ENCODE assay signal across 10 mouse cellular contexts in the genomic region with DNA sequence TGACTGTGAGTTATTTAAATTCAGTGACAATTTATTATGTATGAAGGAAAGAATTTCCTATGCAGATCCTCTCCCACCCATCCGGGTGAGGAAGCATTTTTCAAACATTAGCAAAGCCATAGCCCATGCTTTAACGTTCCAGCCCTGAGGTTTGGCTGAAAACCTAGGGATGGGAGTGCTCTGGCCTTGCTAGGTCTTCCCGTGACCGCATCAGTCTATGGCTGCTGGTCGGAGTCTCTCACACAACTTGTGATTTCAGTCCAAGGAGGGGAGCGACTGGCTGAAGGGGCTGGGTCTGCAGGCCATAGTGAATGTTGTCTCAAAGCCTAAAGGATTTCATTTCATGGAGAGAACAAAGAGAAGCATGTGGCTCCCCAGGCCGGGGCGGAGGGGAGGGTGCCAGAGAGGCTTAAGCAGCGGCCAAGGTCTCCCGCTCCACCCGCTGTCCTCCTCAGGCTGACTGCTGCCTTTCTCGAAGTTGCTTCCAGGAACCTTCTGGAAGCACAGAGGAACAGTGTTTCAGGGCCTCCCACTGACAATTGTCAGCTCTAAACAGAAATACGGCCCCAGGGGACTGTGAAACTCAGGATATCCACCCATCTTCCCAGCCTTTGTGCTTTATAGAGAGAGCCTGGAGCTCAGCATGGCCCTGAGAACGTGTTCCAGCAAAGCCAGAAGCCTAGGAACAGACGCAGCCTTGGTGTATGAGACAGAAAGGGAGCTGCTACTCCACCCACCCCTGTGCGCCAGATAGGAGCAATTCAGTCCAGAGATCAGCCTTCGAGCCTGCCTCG. TPM values are rescaled to one million over a fixed set of nuclear protein-coding genes. Genes with fewer than 3 reads are reported as not detected.
A peak's percentile ranks its signal among the peaks of the same experiment; 100 is the strongest.
DNase-seq lines count a peak whose midpoint lies in the region; ATAC-seq and TF ChIP-seq lines count a peak whose summit lies in the region.
"Had no signal": no experiment of that assay in that cellular context is flagged by ENCODE, and none has a peak within 500 bp of the region (broad histone marks: within the 10 kb centered on the region; RNA-seq: fewer than 3 reads in every experiment).

No protein-coding gene starts in this region.

- TF ChIP-seq CTCF in intestine, postnatal 0 days (IDR thresholded peaks at IDR 0.05; ENCODE audit: low read depth), result no peak

- peak overlapping the region; percentile 30 for H3K4me2 ChIP-seq in intestine, postnatal 0 days (replicated peaks; ENCODE audit: low read depth)

- H3K27ac ChIP-seq in intestine, postnatal 0 days (ENCODE audit: low read depth, low read length), result peak overlapping the region; percentile 36; the same call in 1 of the 2 replicates

- peaks cover 6% of the 10 kb centered on the region; the same call in 1 of the 2 replicates for H3K36me3 ChIP-seq in intestine, postnatal 0 days (ENCODE audit: control insufficient read depth, insufficient read depth)
- H3K36me3 ChIP-seq: G1E had no signal

- H3K4me1 ChIP-seq in intestine, postnatal 0 days (replicated peaks; ENCODE audit: control insufficient read depth, insufficient read depth, low read length), result peaks cover 10% of the 10 kb centered on the region; the same call in 1 of the 2 replicates

- no peak overlapping the region for H3K9ac ChIP-seq in intestine, postnatal 0 days (ENCODE audit: low read depth, low read length)

- no peak for ATAC-seq in intestine, postnatal 0 days
- ATAC-seq in megakaryocyte progenitor cell, adult 5-6 weeks (replicated peaks; ENCODE audit: poor library complexity), result 0 out of 2 replicates have a peak, but pooled peaks have one; percentile 27

- DNase-seq in layer of hippocampus, postnatal 10 days (ENCODE audit: low spot score in 2 of 2), result peak; percentile 46 to 52
- DNase-seq in layer of hippocampus, adult 9-11 months, result no peak
- peak; percentile 69 to 74 for DNase-seq in cerebellum, postnatal 10 days
- peak; percentile 33 to 48 for DNase-seq in gastrocnemius, postnatal 36 days
- DNase-seq in MN1 (ENCODE audit: low spot score), result no peak
- DNase-seq in adipocyte (ENCODE audit: low spot score), result no peak

- no peaks in the 10 kb centered on the region for H3K9me3 ChIP-seq in intestine, postnatal 0 days (ENCODE audit: control insufficient read depth)
- H3K9me3 ChIP-seq: G1E had no signal

- WGBS in intestine, postnatal 0 days, result 41% methylated on average over 18 of the region's 18 CpGs

- H3K27me3 ChIP-seq in intestine, postnatal 0 days (replicated peaks; ENCODE audit: control insufficient read depth, insufficient read depth, low read length), result no peaks in the 10 kb centered on the region

- no peak overlapping the region for H3K4me3 ChIP-seq in intestine, postnatal 0 days (ENCODE audit: low read depth, low read length)

- intact Hi-C loops in gastrocnemius, postnatal 36 days (cut with DNase I), result loop anchor here (5.0 kb wide), 1 partner anchor 35 kb away; no protein-coding TSS in a partner anchor

RNA-seq across cellular contexts. Expression of gene Gm49361, which starts 38.6 kb away (rescaled TPM):
- total RNA-seq in layer of hippocampus, postnatal 10 days (2021), result not detected
- total RNA-seq in gastrocnemius, postnatal 36 days (2021), result under 1 TPM in 1 of 2 experiments, not detected in 1; 0.74 TPM
- polyA plus RNA-seq in intestine, postnatal 0 days (2015; fragmentation: Nextera tagmentation; extraction: Ambion mirVana), result not detected in 2 replicates
- total RNA-seq in megakaryocyte progenitor cell, adult 5-6 weeks (2015), result not detected in 2 replicates
- not detected in 2 replicates for total RNA-seq in megakaryocyte progenitor cell, adult 5-6 weeks (2017)
- total RNA-seq: G1E; hematopoietic stem cell, adult 5-6 weeks had no signal
- polyA plus RNA-seq: G1E had no signal

RNA-seq across cellular contexts. Expression of gene Xpo4, which starts 42.1 kb away (rescaled TPM):
- 10 to 100 TPM; 15.2 to 15.5 TPM for total RNA-seq in layer of hippocampus, postnatal 10 days (2021)
- 10 to 100 TPM in 1 of 2 experiments, 1 to 10 TPM in 1; 5.3 to 12.1 TPM for total RNA-seq in gastrocnemius, postnatal 36 days (2021)
- polyA plus RNA-seq in intestine, postnatal 0 days (2015; fragmentation: Nextera tagmentation; extraction: Ambion mirVana), result 6.2 and 7.3 TPM in 2 replicates
- 37.2 and 38.5 TPM in 2 replicates for total RNA-seq in megakaryocyte progenitor cell, adult 5-6 weeks (2015)
- total RNA-seq in megakaryocyte progenitor cell, adult 5-6 weeks (2017), result 31.2 and 43.2 TPM in 2 replicates

RNA-seq across cellular contexts. Expression of gene Lats2, which starts 50.9 kb away (rescaled TPM):
- total RNA-seq in layer of hippocampus, postnatal 10 days (2021), result 10 to 100 TPM; 20.7 to 25.5 TPM
- total RNA-seq in gastrocnemius, postnatal 36 days (2021), result 10 to 100 TPM; 13.4 to 17.3 TPM
- 8.6 and 9.6 TPM in 2 replicates for polyA plus RNA-seq in intestine, postnatal 0 days (2015; fragmentation: Nextera tagmentation; extraction: Ambion mirVana)
- 9.3 and 16.9 TPM in 2 replicates for total RNA-seq in megakaryocyte progenitor cell, adult 5-6 weeks (2015)
- total RNA-seq in megakaryocyte progenitor cell, adult 5-6 weeks (2017), result 8.1 and 8.2 TPM in 2 replicates

Comparison
In these comparisons a context has a peak if more than half of its experiments do, and no peak if none do; other contexts are left out.
1. DNase-seq: peak in layer of hippocampus, postnatal 10 days (2 of 2), cerebellum, postnatal 10 days (2 of 2) and gastrocnemius, postnatal 36 days (2 of 2); none in layer of hippocampus, adult 9-11 months (single experiment), MN1 (single experiment) and adipocyte (single experiment).